Mouse (Mus musculus) lung, postnatal 25 days (tissue): ENCODE measurements around the gene Ift46.
"Not testable (repeated sequence)": the region's sequence is repeated elsewhere in the genome, so short reads cannot be mapped to it uniquely, and the experiment has no call there.

Experiments
- DNase-seq: peaks from one replicate; pipeline ENCODE4 v3.0.0; 2022; ENCODE audit warnings: low spot score

Ift46 gene

DNA sequence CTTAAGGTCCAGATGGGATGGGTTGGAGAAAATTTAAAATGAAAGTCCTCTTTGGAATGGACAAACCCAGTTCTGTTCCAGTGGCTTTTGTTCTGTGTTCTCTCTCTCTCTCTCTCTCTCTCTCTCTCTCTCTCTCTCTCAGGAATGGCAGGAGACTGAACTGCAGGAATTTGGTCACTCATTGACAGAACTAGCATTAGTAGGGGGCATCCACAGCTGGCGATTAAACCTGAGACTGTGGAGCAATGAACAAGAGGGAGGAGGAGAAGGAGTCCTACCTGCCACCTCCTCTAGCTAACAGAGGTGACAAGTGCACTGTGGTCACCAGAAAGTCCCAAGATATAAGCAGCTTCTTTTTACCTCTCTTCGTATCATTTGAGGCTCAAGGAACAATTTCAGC, 31.4 kb upstream of the Ift46 start:
- DNase-seq = no peak

- DNase-seq = peak; percentile 79
These were observed 30.3 kb upstream of the Ift46 start for GRCm38 (mm10) chr9:44737240-44737949.

GRCm38 (mm10) chr9:44740663-44741192, 27.0 kb upstream of the Ift46 start:
- no peak for DNase-seq

DNA sequence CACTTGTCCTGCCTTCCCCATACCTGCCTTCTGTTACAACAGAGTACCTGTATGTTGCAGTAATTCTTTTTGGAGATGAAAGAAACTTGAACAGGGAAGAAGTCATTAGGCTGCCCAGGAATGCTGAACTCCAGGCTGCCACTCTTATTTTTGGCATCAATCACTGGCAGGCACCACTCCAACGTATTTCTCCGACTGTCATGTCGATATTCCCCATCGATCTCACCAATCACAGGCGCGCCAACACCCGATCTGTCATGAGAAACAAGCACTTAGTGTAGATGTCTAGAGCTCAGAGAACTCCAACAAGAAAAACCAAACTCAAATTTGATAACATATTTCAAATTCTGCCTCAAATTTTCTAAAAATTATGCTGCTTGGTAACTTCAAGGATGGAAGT, 22.3 kb upstream of the Ift46 start:
- DNase-seq = no peak

DNA sequence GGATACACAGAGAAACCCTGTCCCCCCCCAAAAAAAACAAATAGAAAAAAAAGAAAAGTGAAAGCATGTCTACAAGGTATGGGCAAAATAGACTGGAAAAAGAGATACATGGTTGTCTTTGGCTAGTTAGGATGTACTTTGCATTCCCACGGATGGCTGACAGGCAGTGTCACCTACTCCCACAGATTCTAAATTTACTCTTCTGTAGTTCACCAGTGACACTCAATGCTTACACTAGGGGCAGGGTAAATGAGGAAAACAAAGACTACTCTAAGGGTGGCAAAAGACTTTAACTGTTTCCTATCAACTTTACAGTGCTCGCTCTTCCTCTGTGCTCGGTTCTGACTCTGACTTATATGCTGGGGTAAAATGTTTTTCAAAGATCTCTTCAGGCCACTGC, 21.0 kb upstream of the Ift46 start:
- DNase-seq = no peak

GRCm38 (mm10) chr9:44747341-44747740, 20.4 kb upstream of the Ift46 start:
- DNase-seq = no peak

DNA sequence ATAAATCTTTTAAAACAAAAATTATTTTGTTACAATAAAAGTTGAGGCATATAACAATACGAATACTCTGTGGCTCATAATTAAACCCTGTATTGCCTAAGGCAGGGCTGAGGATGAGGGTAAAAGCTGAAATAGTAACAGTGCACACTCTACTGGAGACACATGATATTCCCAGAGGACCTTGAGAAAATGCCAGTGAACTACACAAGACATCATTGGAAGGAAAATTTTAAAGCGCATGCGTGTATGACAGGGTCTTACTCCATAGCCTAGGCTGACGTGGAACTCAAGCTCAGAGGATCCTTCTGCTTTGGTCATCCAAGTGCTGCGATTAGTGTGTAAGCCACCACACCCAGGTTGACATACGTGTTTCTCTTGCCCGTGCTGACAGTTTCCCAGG, 19.2 kb upstream of the Ift46 start:
- no peak for DNase-seq

DNA sequence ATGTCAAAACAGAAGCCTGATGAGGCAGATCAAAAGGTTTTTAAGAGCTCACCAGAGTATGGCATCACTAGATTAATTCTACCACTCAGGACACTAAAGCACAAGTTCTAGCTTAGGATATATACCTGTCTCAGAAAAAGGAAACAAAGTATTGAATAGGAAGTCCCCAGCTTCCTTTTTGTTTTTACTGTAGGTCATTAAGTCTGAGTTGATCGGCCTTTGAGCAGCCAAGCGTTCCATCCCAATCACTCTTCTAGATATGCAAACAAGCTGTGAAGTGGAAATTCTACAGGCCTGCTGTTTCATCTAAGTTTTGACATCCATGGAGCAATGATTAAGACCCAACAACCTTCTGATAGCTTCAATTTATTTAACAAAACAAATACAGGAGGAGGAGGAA, 6.8 kb upstream of the Ift46 start:
- DNase-seq = no peak

GRCm38 (mm10) chr9:44768029-44768394, 304 bp downstream of the Ift46 start:
- not testable (repeated sequence) for DNase-seq

GRCm38 (mm10) chr9:44771376-44771775, 3.7 kb downstream of the Ift46 start:
- no peak for DNase-seq

- DNase-seq = no peak
These were observed 4.7 kb downstream of the Ift46 start for GRCm38 (mm10) chr9:44772392-44772749.

GRCm38 (mm10) chr9:44772750-44773651, 5.3 kb downstream of the Ift46 start:
- DNase-seq = peak; percentile 95

DNA sequence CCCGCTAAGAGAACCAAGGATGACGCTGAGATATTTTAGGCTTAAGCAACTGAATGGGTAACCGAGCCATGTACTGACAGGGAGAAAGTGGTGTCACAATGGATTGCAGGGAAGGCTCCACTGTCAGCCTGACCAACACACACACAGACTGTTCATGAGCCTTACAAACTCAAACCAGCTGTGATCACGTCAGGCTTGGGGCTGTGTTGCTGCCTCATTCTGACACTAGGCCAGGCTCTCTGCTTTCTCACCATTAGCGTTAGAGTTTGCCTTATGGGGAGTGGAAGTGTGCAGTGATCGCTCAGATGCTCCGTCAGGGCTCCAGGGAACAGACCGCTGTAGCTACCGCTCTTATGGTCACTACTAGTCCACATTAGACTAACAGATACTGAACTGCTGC, 25.1 kb downstream of the Ift46 start:
- DNase-seq = no peak

DNA sequence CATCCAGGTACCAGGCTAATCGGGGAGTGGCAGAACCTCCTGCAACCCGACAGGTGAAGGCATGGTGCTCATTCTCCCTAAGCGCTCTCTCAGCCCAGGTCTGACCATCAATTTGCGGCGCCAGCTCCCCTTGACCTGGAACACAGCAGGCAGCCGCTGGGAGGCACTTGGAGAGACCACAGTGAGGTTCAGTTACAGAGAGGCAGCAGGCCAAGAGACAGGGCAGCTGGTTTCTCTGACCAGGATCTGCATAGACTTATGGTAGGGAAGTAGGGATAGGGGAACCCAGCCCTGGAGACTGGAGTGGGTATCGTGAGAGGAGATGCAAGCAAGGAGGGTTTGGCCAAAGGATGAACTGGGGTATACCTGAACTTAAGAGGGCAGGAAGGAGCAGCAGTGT, 30.6 kb downstream of the Ift46 start:
- no peak for DNase-seq

DNA sequence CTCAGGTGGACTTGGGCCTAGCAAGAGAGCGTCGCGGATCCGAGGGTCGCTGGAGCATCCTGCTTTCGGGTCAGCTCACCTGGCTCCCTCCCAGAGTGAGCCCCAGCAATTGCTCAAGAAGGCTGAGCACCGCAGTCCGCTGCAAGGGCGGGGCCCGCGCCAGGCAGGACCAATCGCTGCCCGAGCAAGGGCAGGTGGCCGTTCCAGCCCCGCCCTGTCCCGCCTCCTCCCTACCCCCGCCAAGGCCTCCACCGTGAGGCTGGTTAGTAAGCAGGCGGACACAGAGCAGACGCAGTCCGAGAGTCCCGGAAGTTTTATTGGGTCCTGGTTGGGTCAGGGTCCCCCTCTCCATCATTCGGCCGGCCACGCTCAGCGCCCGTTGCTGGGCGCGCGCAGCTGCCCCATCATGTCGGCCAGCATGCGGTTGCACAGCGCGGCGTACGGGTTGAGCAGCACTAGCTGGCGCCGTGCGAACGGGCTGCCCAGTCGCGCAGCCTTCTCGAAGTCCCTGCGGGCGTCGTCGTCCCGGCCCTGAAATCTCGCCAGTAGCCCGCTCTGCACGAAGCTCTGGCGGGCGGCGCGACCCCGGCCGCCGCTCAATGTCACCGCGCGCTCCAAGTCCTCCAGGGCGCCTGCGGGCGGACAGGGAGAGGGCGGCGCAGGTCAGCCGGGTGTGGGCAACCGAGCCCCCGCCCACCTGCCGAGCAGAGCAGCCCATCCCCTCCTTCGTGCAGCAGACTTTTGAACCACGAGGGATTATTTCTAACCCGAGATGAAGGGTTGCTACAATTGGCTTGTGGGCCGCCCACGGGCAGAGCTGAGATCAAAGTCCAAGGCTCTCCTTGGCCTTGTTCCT, 31.6 kb downstream of the Ift46 start, which contains the start of gene Tmem25:
Tmem25 (minus strand) TSS at position 206 of the 856 bp plus-strand sequence.
- peak; percentile 88 for DNase-seq

DNA sequence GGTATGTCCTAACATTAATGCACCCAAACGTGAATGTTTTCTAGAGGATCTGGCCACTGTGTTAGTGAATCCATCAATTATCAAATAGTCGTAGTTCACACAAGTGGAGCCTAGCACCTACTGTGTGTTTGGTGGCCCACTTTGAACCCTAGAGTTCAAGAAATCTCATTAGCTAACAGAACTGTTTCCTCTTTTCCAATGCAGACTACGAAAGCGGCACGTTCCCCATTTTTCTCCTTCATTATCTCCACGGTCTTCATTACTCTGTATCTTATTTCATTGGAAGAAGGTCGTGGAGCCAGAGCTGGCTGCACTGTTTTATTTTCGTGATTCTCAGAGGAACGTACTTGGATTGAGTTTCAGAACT, 32.2 kb downstream of the Ift46 start:
- DNase-seq = no peak

DNA sequence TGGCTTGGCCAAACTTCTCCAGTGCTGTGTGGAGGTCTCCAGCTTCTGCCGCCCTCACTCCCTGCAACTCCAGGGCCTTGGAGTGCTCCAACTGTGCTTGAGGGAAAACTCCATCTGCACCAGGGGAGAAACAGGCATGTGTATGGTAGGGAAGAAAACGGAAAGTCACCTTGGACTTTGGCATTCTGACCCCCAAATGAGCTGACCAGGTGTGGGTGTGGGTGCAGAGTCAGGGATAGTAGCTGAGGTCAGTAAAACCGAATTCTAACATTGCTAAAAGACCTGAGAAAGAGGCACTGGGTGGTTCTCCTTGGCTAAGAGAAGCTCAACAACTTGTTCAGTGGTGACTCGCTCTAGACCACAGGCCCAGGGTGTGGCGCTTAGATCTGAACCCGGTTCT, 34.0 kb downstream of the Ift46 start:
- DNase-seq = no peak

DNA sequence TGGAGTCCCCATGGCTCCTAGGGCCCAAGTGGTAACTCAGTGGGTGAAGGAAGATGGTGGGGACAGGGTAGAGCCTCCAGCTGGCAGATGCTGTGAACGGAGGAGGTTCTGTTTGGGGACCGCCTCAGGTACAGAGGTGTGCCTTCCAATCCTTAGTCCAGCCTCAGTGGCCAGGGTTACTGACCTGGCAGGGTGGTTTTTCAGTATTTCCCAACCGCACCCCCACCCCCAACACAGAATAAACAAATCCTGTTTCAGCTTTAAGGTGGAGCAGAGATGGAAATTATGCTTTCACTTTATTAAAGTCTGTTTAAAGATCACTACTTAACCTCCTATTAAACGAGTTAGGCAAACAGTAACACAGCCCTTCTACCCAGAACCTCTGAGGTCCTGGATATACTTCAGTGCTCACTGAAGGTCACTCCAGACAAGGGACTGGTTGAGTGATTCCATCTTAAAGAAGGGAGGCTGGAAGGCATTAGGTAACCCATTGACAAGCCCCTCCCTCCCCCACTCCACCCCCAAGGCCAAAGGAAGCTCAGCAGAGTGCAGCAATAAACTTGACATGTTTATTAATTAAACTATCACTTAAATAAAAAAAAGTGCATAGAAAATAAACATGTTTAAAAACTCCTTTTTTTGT, 35.2 kb downstream of the Ift46 start, which contains the start of gene Ttc36:
Ttc36 (minus strand) TSS at position 265 of the 643 bp plus-strand sequence.
- peak; percentile 75 for DNase-seq

GRCm38 (mm10) chr9:44804678-44805077, 37.0 kb downstream of the Ift46 start:
- no peak for DNase-seq

- no peak for DNase-seq
These were observed 37.8 kb downstream of the Ift46 start for GRCm38 (mm10) chr9:44805536-44805935.

- DNase-seq = peak; percentile 34
These were observed 39.4 kb downstream of the Ift46 start for GRCm38 (mm10) chr9:44807141-44807540.

DNA sequence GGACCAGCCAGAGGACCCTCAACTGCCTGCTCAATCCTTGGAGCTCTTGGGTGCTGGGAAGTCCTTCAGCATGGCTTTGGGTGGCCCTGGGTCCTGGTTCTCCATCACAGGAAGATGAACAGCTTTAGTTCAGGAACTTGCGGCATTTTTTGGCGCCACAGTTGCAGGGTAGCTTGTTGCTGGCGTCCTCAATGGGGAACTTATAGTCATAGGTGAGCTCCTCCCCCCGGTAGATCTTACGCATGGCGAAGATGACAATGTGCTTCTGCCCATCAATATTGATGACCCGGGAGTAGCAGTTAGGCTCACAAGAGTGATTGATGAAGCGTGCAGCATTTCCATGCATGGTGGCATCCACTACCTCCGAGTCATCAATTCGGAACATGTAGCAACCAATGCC, 40.1 kb downstream of the Ift46 start:
- no peak for DNase-seq
